Mouse (Mus musculus) lung, adult 2 months (tissue): Measurements from ENCODE around the gene Agl.

Experiments used
- CTCF ChIP-seq: fragments of 200-500 bp; IDR thresholded peaks from 2 replicates; pipeline ENCODE4 v1.5.1; 2011; ENCODE audit warnings: mild to moderate bottlenecking, low read length, control low read depth; ENCODE audit not compliant: insufficient read depth
- POLR2A ChIP-seq: fragments of 200-500 bp; IDR thresholded peaks from 2 replicates; pipeline ENCODE4 v1.6.1; 2011; ENCODE audit warnings: low read depth, mild to moderate bottlenecking, control low read depth, low read length, borderline replicate concordance; ENCODE audit errors: extremely low read depth

GRCm38 (mm10) chr3:116832526-116833310 is 24.8 kb upstream of the Agl start:
- TF ChIP-seq CTCF, result no peak
- no peak for TF ChIP-seq POLR2A
